Mouse (Mus musculus) CH12.LX (cell line): Measurements from ENCODE around the gene Dvl2. TPM values are rescaled to one million over a fixed set of nuclear protein-coding genes. Genes with fewer than 3 reads are reported as not detected.

Source experiments
- DNase-seq: peaks from one replicate; pipeline ENCODE4 v3.0.0-alpha.2; 2013; ENCODE audit errors: extremely low read depth
- H3K27ac ChIP-seq: 2 replicates; pipeline ENCODE4 v1.5.1; 2012; ENCODE audit warnings: low read depth, mild to moderate bottlenecking, control low read depth, moderate library complexity; ENCODE audit not compliant: insufficient read depth
- H3K27me3 ChIP-seq: replicated peaks from 2 replicates; pipeline ENCODE3; 2012; ENCODE audit warnings: inconsistent platforms
- H3K36me3 ChIP-seq, 2 experiments: replicated peaks in 1 of 2; 2 replicates each; pipeline versions ENCODE3 to v1.6.1; 2012; ENCODE audit warnings: inconsistent platforms in 1 of 2, low read length in 1 of 2, mild to moderate bottlenecking in 1 of 2, mixed read lengths in 1 of 2, moderate library complexity in 1 of 2; ENCODE audit not compliant: control insufficient read depth in 1 of 2, insufficient read depth in 1 of 2
- H3K4me1 ChIP-seq, 2 experiments: 2 replicates each; pipeline ENCODE4 v1.6.1; 2012; ENCODE audit warnings: inconsistent platforms in 1 of 2, moderate library complexity in 1 of 2; ENCODE audit not compliant: insufficient read depth in 2 of 2, control insufficient read depth in 1 of 2
- H3K4me2 ChIP-seq: 2 replicates; pipeline ENCODE4 v1.6.1; 2012; ENCODE audit warnings: low read depth, mild to moderate bottlenecking, control low read depth; ENCODE audit not compliant: poor library complexity, insufficient read depth, severe bottlenecking
- H3K4me3 ChIP-seq, 3 experiments: fragments of 150-350 bp in 1 of 3; sonication (generic) in 1 of 3; replicated peaks in 1 of 3; 2 replicates each; pipeline versions ENCODE3 to v1.5.1; 2011 to 2012; ENCODE audit warnings: low read depth in 2 of 3, low read length in 2 of 3, mild to moderate bottlenecking in 2 of 3, moderate library complexity in 2 of 3, control low read depth in 1 of 3, improper control_type of control experiment in 1 of 3, inconsistent platforms in 1 of 3, mixed read lengths in 1 of 3; ENCODE audit not compliant: poor library complexity in 1 of 3
- H3K79me2 ChIP-seq: replicated peaks from 2 replicates; pipeline ENCODE4 v1.6.1; 2012; ENCODE audit warnings: mild to moderate bottlenecking, moderate library complexity; ENCODE audit not compliant: control insufficient read depth, poor library complexity, insufficient read depth, severe bottlenecking; ENCODE audit errors: extremely low read depth
- H3K9ac ChIP-seq: 2 replicates; pipeline ENCODE4 v1.6.1; 2012; ENCODE audit warnings: low read depth, mild to moderate bottlenecking, control low read depth, moderate library complexity; ENCODE audit not compliant: insufficient read depth
- H3K9me3 ChIP-seq: replicated peaks from 2 replicates; pipeline ENCODE3; 2012; ENCODE audit warnings: low read length, inconsistent platforms, mixed read lengths
- BHLHE40 ChIP-seq: IDR thresholded peaks from 2 replicates; pipeline ENCODE4 v1.6.1; 2011; ENCODE audit warnings: mild to moderate bottlenecking, low read depth, low read length, improper control_type of control experiment
- CHD2 ChIP-seq: IDR thresholded peaks from 2 replicates; pipeline ENCODE4 v1.6.1; 2011; ENCODE audit warnings: low read length, improper control_type of control experiment
- E2F4 ChIP-seq: IDR thresholded peaks from 2 replicates; pipeline ENCODE4 v1.6.1; 2011; ENCODE audit warnings: low read depth, low read length, improper control_type of control experiment; ENCODE audit not compliant: insufficient replicate concordance
- ETS1 ChIP-seq: conservative IDR thresholded peaks from 2 replicates; pipeline ENCODE4 v1.6.1; 2012; ENCODE audit warnings: low read depth, mild to moderate bottlenecking, inconsistent platforms, low read length, improper control_type of control experiment, moderate library complexity
- HCFC1 ChIP-seq: IDR thresholded peaks from 2 replicates; pipeline ENCODE4 v1.6.1; 2012; ENCODE audit warnings: low read depth, mild to moderate bottlenecking, inconsistent platforms, low read length, improper control_type of control experiment
- IRF4 ChIP-seq: IDR thresholded peaks from 2 replicates; pipeline ENCODE4 v1.6.1; 2014; ENCODE audit warnings: low read depth, mild to moderate bottlenecking, inconsistent platforms, low read length, improper control_type of control experiment
- JUN ChIP-seq: IDR thresholded peaks from 2 replicates; pipeline ENCODE4 v1.6.1; 2011; ENCODE audit warnings: low read depth, mild to moderate bottlenecking, low read length, improper control_type of control experiment, moderate library complexity; ENCODE audit not compliant: insufficient read depth
- JUND ChIP-seq: conservative IDR thresholded peaks from 2 replicates; pipeline ENCODE4 v1.6.1; 2011; ENCODE audit warnings: low read depth, low read length, improper control_type of control experiment
- MAFK ChIP-seq: IDR thresholded peaks from 2 replicates; pipeline ENCODE4 v1.6.1; 2011; ENCODE audit warnings: low read length, improper control_type of control experiment; ENCODE audit not compliant: insufficient replicate concordance
- MAX ChIP-seq: IDR thresholded peaks from 2 replicates; pipeline ENCODE4 v1.6.1; 2011; ENCODE audit warnings: low read length, improper control_type of control experiment
- MXI1 ChIP-seq: IDR thresholded peaks from 2 replicates; pipeline ENCODE4 v1.6.1; 2011; ENCODE audit warnings: mild to moderate bottlenecking, low read depth, low read length, improper control_type of control experiment
- MYC ChIP-seq: IDR thresholded peaks from 2 replicates; pipeline ENCODE4 v1.6.1; 2011; ENCODE audit warnings: low read depth, mild to moderate bottlenecking, improper control_type of control experiment, low read length
- NELFE ChIP-seq: IDR thresholded peaks from 2 replicates; pipeline ENCODE4 v1.6.1; 2011; ENCODE audit warnings: low read depth, low read length, improper control_type of control experiment
- NRF1 ChIP-seq: IDR thresholded peaks from 2 replicates; pipeline ENCODE4 v1.6.1; 2014; ENCODE audit warnings: low read depth, mild to moderate bottlenecking, inconsistent platforms, low read length, improper control_type of control experiment, moderate library complexity
- POLR2A ChIP-seq: IDR thresholded peaks from 2 replicates; pipeline ENCODE4 v1.6.1; 2011; ENCODE audit warnings: low read depth, mild to moderate bottlenecking, improper control_type of control experiment, low read length
- POLR2AphosphoS2 ChIP-seq: IDR thresholded peaks from 2 replicates; pipeline ENCODE4 v1.6.1; 2011; ENCODE audit warnings: low read depth, low read length, improper control_type of control experiment
- RAD21 ChIP-seq: IDR thresholded peaks from 2 replicates; pipeline ENCODE4 v1.6.1; 2011; ENCODE audit warnings: low read depth, mild to moderate bottlenecking, low read length, improper control_type of control experiment, moderate library complexity
- RCOR1 ChIP-seq: conservative IDR thresholded peaks from 2 replicates; pipeline ENCODE4 v1.6.1; 2012; ENCODE audit warnings: low read depth, mild to moderate bottlenecking, inconsistent platforms, low read length, improper control_type of control experiment
- SIN3A ChIP-seq: IDR thresholded peaks from 2 replicates; pipeline ENCODE4 v1.6.1; 2012; ENCODE audit warnings: low read length, improper control_type of control experiment, inconsistent platforms
- SMC3 ChIP-seq: IDR thresholded peaks from 2 replicates; pipeline ENCODE4 v1.6.1; 2011; ENCODE audit warnings: low read depth, low read length, improper control_type of control experiment
- TBP ChIP-seq: conservative IDR thresholded peaks from 2 replicates; pipeline ENCODE4 v1.6.1; 2011; ENCODE audit warnings: low read depth, low read length, improper control_type of control experiment
- TCF12 ChIP-seq: IDR thresholded peaks from 2 replicates; pipeline ENCODE4 v1.6.1; 2014; ENCODE audit warnings: low read depth, mild to moderate bottlenecking, inconsistent platforms, low read length, improper control_type of control experiment
- UBTF ChIP-seq: IDR thresholded peaks from 2 replicates; pipeline ENCODE4 v1.6.1; 2012; ENCODE audit warnings: low read depth, mild to moderate bottlenecking, inconsistent platforms, low read length, improper control_type of control experiment, moderate library complexity
- USF2 ChIP-seq: conservative IDR thresholded peaks from 2 replicates; pipeline ENCODE4 v1.6.1; 2011; ENCODE audit warnings: low read depth, low read length, improper control_type of control experiment
- ZC3H11A ChIP-seq: IDR thresholded peaks from 2 replicates; pipeline ENCODE4 v1.6.1; 2012; ENCODE audit warnings: low read depth, mild to moderate bottlenecking, inconsistent platforms, low read length, improper control_type of control experiment
- ZKSCAN1 ChIP-seq: IDR thresholded peaks from 2 replicates; pipeline ENCODE4 v1.6.1; 2012; ENCODE audit warnings: low read depth, inconsistent platforms, low read length, improper control_type of control experiment, borderline replicate concordance
- ZMIZ1 ChIP-seq: IDR thresholded peaks from 2 replicates; pipeline ENCODE4 v1.6.1; 2012; ENCODE audit warnings: low read depth, mild to moderate bottlenecking, inconsistent platforms, low read length, improper control_type of control experiment
- ZNF384 ChIP-seq: IDR thresholded peaks from 2 replicates; pipeline ENCODE4 v1.6.1; 2012; ENCODE audit warnings: low read depth, low read length, improper control_type of control experiment, inconsistent platforms
- dilution Hi-C: fragments of 300-500 bp; cut with MboI; formaldehyde crosslinking; loops from 2 replicates; pipeline ENCODE4 v1.14.3; 2020; ENCODE audit warnings: low sequenced_read_pairs; ENCODE audit not compliant: extremely low pct_unique_long_range_greater_than_20kb, extremely low pct_ligation_motif_present
- in situ Hi-C: fragments of 300-500 bp; cut with MboI; formaldehyde crosslinking; loops from 3 replicates; pipeline ENCODE4 v1.14.3; 2019; ENCODE audit warnings: low sequenced_read_pairs, low pct_ligation_motif_present, low pct_unique_long_range_greater_than_20kb, mixed read lengths
- polyA plus RNA-seq: library from polyadenylated mRNA; unstranded; fragments of >175 nt; gene quantifications from 2 replicates; pipeline ENCODE4 v1.2.1, GENCODE M21; 2012; ENCODE audit warnings: low read depth; ENCODE audit not compliant: insufficient read length
- total RNA-seq, 2 experiments: library from RNA; depleted of rRNA; stranded (reverse); fragments of 300-350 nt in 1 of 2; fragments of >200 nt in 1 of 2; gene quantifications; 2 replicates each; pipeline ENCODE4 v1.2.3; 2012 to 2014

Gene Dvl2
- total and polyA plus RNA-seq, 3 experiments: 15.1 to 30.6 (median 27.1) TPM

- TF ChIP-seq NELFE (peak; percentile 72), JUND (0 out of 2 replicates have a peak, but pooled peaks have one; percentile 7), RAD21 (no peak), MXI1 (peak; percentile 93), SMC3 (no peak), MAFK (no peak), TBP (peak; percentile 95), IRF4 (peak; percentile 52; the same call in 1 of the 2 replicates)
- TF ChIP-seq, all 38 proteins: peak for 23
These were observed 19.9 kb upstream of the Dvl2 start (continued) for GRCm38 (mm10) chr11:69980196-69981140.

GRCm38 (mm10) chr11:69981141-69981762 is 19.1 kb upstream of the Dvl2 start, which contains the start of gene Ctdnep1:
Ctdnep1 (plus strand) TSS chr11:69981156.
- H3K27ac ChIP-seq: peak within 1 kb of the TSS; percentile 71
- no peak for DNase-seq
- H3K9me3 ChIP-seq: peaks cover 2% of the 10 kb centered on the region
- H3K79me2 ChIP-seq: peaks cover 45% of the 10 kb centered on the region
- TF ChIP-seq SMC3 (no peak), USF2 (no peak), CHD2 (no peak; the same call in 1 of the 2 replicates), POLR2A (no peak), MAFK (no peak), MYC (no peak), E2F4 (no peak), JUN (no peak), POLR2AphosphoS2 (no peak), TCF12 (peak; percentile 52; the same call in 1 of the 2 replicates), ETS1 (no peak), HCFC1 (no peak), ZNF384 (no peak), RCOR1 (no peak), MAX (no peak), JUND (no peak), IRF4 (0 out of 2 replicates have a peak, but pooled peaks have one; percentile 10), SIN3A (peak; percentile 55; the same call in 1 of the 2 replicates), ZMIZ1 (no peak), ZC3H11A (no peak), UBTF (no peak), NRF1 (no peak), NELFE (no peak), BHLHE40 (0 out of 2 replicates have a peak, but pooled peaks have one; percentile 4), TBP (no peak), MXI1 (peak; percentile 22; the same call in 1 of the 2 replicates), ZKSCAN1 (no peak)
- H3K9ac ChIP-seq: peak within 1 kb of the TSS; percentile 89
- H3K4me3 ChIP-seq: peak within 1 kb of the TSS; percentile 76 to 98 (median 82)
- peaks cover 5 to 33% of the 10 kb centered on the region in 2 experiments for H3K4me1 ChIP-seq
- H3K36me3 ChIP-seq: peaks cover 29 to 57% of the 10 kb centered on the region in 2 experiments
- peak within 1 kb of the TSS; percentile 91 for H3K4me2 ChIP-seq
- no peaks in the 10 kb centered on the region for H3K27me3 ChIP-seq
- in situ Hi-C loops: no loop called here
- dilution Hi-C loops: no loop called here
